Comparison of ENCODE assay signal across 8 mouse cellular contexts in the genomic region with DNA sequence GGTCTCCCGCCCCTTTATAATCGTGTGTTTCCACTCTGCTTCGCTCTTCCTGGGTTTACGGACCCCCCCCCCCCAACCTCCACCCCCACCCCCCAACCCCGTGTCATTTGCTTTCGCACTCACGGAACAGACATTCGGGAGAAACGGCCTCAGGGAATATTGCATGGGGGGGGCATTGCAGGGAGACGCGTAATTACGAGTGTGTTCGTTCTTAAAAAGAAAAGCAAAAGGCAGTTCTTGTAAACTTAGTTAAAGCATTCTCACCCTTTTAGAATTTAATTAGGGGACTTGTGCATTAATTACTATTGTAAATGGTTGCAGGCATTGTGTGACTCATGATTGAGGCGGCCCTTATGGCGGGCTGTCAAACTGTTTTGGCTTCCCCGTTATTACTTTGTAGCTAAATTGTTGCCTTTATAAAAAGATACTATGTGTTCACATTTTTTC. TPM values are rescaled to one million over a fixed set of nuclear protein-coding genes. Genes with fewer than 3 reads are reported as not detected.
DNase-seq lines count a peak whose midpoint lies in the region; ATAC-seq and TF ChIP-seq lines count a peak whose summit lies in the region.

No protein-coding gene starts in this region.

- H3K9me3 ChIP-seq in heart, embryonic 14.5 days (ENCODE audit: control insufficient read depth, low read length): no peaks in the 10 kb centered on the region
- H3K9me3 ChIP-seq in midbrain, postnatal 0 days (ENCODE audit: low read length): no peaks in the 10 kb centered on the region

- H3K4me3 ChIP-seq in cerebellum, adult 2 months (replicated peaks; ENCODE audit: insufficient read depth, low read depth, low read length): peak overlapping the region; percentile 99
- peak overlapping the region; percentile 98 to 100 for H3K4me3 ChIP-seq in heart, embryonic 14.5 days (ENCODE audit: control insufficient read depth in 1 of 2, insufficient read depth in 1 of 2, low read depth in 1 of 2, low read length in 2 of 2)
- H3K4me3 ChIP-seq in midbrain, postnatal 0 days (ENCODE audit: low read depth, low read length): peak overlapping the region; percentile 98

- peaks cover 11% of the 10 kb centered on the region; the same call in 1 of the 2 replicates for H3K4me1 ChIP-seq in cerebellum, adult 2 months (ENCODE audit: control insufficient read depth, insufficient read depth, low read length)
- H3K4me1 ChIP-seq in heart, embryonic 14.5 days (ENCODE audit: control insufficient read depth in 2 of 2, insufficient read depth in 2 of 2, low read length in 2 of 2): peaks cover 0 to 44% of the 10 kb centered on the region in 2 experiments; a peak in 3 of 4 replicates
- peaks cover 6% of the 10 kb centered on the region; the same call in 1 of the 2 replicates for H3K4me1 ChIP-seq in midbrain, postnatal 0 days (ENCODE audit: insufficient read depth, low read length)

- H3K4me2 ChIP-seq in heart, embryonic 14.5 days (ENCODE audit: low read length): peak overlapping the region; percentile 76
- H3K4me2 ChIP-seq in midbrain, postnatal 0 days (ENCODE audit: low read depth, low read length, poor library complexity, severe bottlenecking): peak overlapping the region; percentile 54

- no peak for ATAC-seq in cerebellum, adult (ENCODE audit: insufficient number of reproducible peaks, low FRiP score, low TSS enrichment)
- no peak for ATAC-seq in heart, embryonic 14.5 days (ENCODE audit: insufficient number of reproducible peaks, insufficient read depth, low FRiP score, low read depth)
- ATAC-seq in midbrain, postnatal 0 days (ENCODE audit: low FRiP score): no peak

- WGBS in cerebellum, adult 2 months: under 1% methylated on average over 16 of the region's 16 CpGs
- WGBS in heart, embryonic 14.5 days: under 1% methylated on average over 16 of the region's 16 CpGs
- 1% methylated on average over 16 of the region's 16 CpGs for WGBS in midbrain, postnatal 0 days

- peak overlapping the region; percentile 100 for H3K9ac ChIP-seq in heart, embryonic 14.5 days (ENCODE audit: low read length)
- H3K9ac ChIP-seq in midbrain, postnatal 0 days (replicated peaks; ENCODE audit: low read length, poor library complexity, severe bottlenecking): peak overlapping the region; percentile 98

- peak in 1 of 2 experiments; percentile 38 for DNase-seq in cerebellum, adult 2 months
- DNase-seq in 3T3-L1 (ENCODE audit: low read depth, low spot score): peak; percentile 42
- peak; percentile 49 for DNase-seq in c-Kit-positive CD71-positive TER-119-positive erythroid progenitor cells, embryonic 14.5 days (ENCODE audit: low spot score)
- DNase-seq in layer of hippocampus, adult 18-20 months (ENCODE audit: low spot score in 2 of 2): peak; percentile 64 to 85
- peak; percentile 10 for DNase-seq in midbrain, postnatal 0 days (ENCODE audit: low spot score)
- DNase-seq in urinary bladder, postnatal 10 days (ENCODE audit: low spot score): no peak

- TF ChIP-seq POLR2A in cerebellum, adult 2 months (IDR thresholded peaks at IDR 0.05; ENCODE audit: borderline replicate concordance, insufficient read depth, low read length): no peak

- TF ChIP-seq CTCF in cerebellum, adult 2 months (IDR thresholded peaks at IDR 0.05; ENCODE audit: borderline replicate concordance, insufficient read depth, low read depth, low read length): no peak
- no peak for TF ChIP-seq CTCF in midbrain, postnatal 0 days (IDR thresholded peaks at IDR 0.05)

- H3K27ac ChIP-seq in cerebellum, adult 2 months (ENCODE audit: insufficient read depth, low read length): 0 out of 2 replicates have a peak overlapping the region, but pooled peaks have one; percentile 100
- peak overlapping the region; percentile 93 to 100; a peak in 2 of 4 replicates for H3K27ac ChIP-seq in heart, embryonic 14.5 days (replicated peaks in 1 of 2; ENCODE audit: control insufficient read depth in 1 of 2, insufficient read depth in 1 of 2, low read depth in 2 of 2, low read length in 2 of 2)
- H3K27ac ChIP-seq in midbrain, postnatal 0 days (ENCODE audit: low read depth, low read length): peak overlapping the region; percentile 94

- H3K27me3 ChIP-seq in cerebellum, adult 2 months (ENCODE audit: control insufficient read depth, insufficient read depth, low read length): no peaks in the 10 kb centered on the region
- no peaks in the 10 kb centered on the region for H3K27me3 ChIP-seq in heart, embryonic 14.5 days (ENCODE audit: control insufficient read depth, insufficient read depth, low read length)
- no peaks in the 10 kb centered on the region for H3K27me3 ChIP-seq in midbrain, postnatal 0 days (ENCODE audit: insufficient read depth, low read length)

- H3K36me3 ChIP-seq in heart, embryonic 14.5 days (ENCODE audit: control insufficient read depth, insufficient read depth, low read length): peaks cover 24% of the 10 kb centered on the region
- H3K36me3 ChIP-seq in midbrain, postnatal 0 days (ENCODE audit: insufficient read depth, low read length): 0 out of 2 replicates have a peak, but pooled peaks cover 4% of the 10 kb centered on the region

RNA-seq across cellular contexts. Expression of a gene that starts 1.1 kb away (rescaled TPM):
- 91.0 and 95.3 TPM in 2 replicates for polyA plus RNA-seq in cerebellum, adult 2 months (2012; rRNA removed)
- 34.1 and 36.0 TPM in 2 replicates for polyA plus RNA-seq in heart, embryonic 14.5 days (2014; fragmentation: Nextera tagmentation; extraction: Ambion mirVana)
- total RNA-seq in layer of hippocampus, adult 18-20 months (2021): 10 to 100 TPM; 43.4 to 47.1 TPM
- total RNA-seq in midbrain, postnatal 0 days (2014; rRNA removed): 53.2 and 70.6 TPM in 2 replicates
- 53.4 and 73.9 TPM in 2 replicates for polyA plus RNA-seq in midbrain, postnatal 0 days (2015; fragmentation: Nextera tagmentation; extraction: Ambion mirVana)
